Mouse (Mus musculus) midbrain, embryonic 11.5 days (tissue): ENCODE results near the gene Cacna1c. TPM values are rescaled to one million over a fixed set of nuclear protein-coding genes. Genes with fewer than 3 reads are reported as not detected.
A peak's percentile ranks its signal among the peaks of the same experiment; 100 is the strongest.

Experiments
- ATAC-seq: fragments of 200-750 bp; cut with Nextera tagmentation; 2 replicates; pipeline ENCODE4 v1.8.0; 2017; ENCODE audit warnings: moderate TSS enrichment, moderate library complexity; ENCODE audit not compliant: low FRiP score
- DNase-seq: peaks from one replicate; pipeline ENCODE4 v3.0.0; 2015; ENCODE audit warnings: low spot score; ENCODE audit errors: missing footprints
- H3K27ac ChIP-seq: fragments of 300-500 bp; sonication (generic); 2 replicates; pipeline ENCODE4 v1.5.1; 2014; ENCODE audit warnings: low read depth, low read length
- H3K27me3 ChIP-seq: fragments of 300-500 bp; sonication (generic); 2 replicates; pipeline ENCODE4 v1.6.1; 2014; ENCODE audit warnings: mild to moderate bottlenecking, low read length, moderate library complexity, mixed read lengths; ENCODE audit not compliant: control insufficient read depth, insufficient read depth
- H3K36me3 ChIP-seq: fragments of 300-500 bp; sonication (generic); 2 replicates; pipeline ENCODE4 v1.6.1; 2014; ENCODE audit warnings: mild to moderate bottlenecking, low read length, moderate library complexity, mixed read lengths; ENCODE audit not compliant: control insufficient read depth, insufficient read depth
- H3K4me1 ChIP-seq: fragments of 300-500 bp; sonication (generic); 2 replicates; pipeline ENCODE4 v1.6.1; 2014; ENCODE audit warnings: low read length; ENCODE audit not compliant: control insufficient read depth, insufficient read depth
- H3K4me2 ChIP-seq: fragments of 300-500 bp; sonication (generic); 2 replicates; pipeline ENCODE4 v1.6.1; 2014; ENCODE audit warnings: mild to moderate bottlenecking, moderate library complexity
- H3K4me3 ChIP-seq: fragments of 300-500 bp; sonication (generic); 2 replicates; pipeline ENCODE4 v1.5.1; 2014; ENCODE audit warnings: low read depth, low read length
- H3K9ac ChIP-seq: fragments of 300-500 bp; sonication (generic); 2 replicates; pipeline ENCODE4 v1.6.1; 2014; ENCODE audit warnings: low read length
- H3K9me3 ChIP-seq: fragments of 300-500 bp; sonication (generic); 2 replicates; pipeline ENCODE4 v1.6.1; 2016; ENCODE audit warnings: low read length; ENCODE audit not compliant: control insufficient read depth
- WGBS: fragments of 180-500 bp; shearing (Covaris S2); extraction: QIAGEN DNeasy Blood & Tissue Kit; methylation state at CpG from one replicate; pipeline ENCODE4 v1.1.7; 2014; 5-methylcytosine and 5-hydroxymethylcytosine counted together
- polyA plus RNA-seq: library from polyadenylated mRNA; unstranded; fragments of >200 nt; fragmentation: Nextera tagmentation; extraction: Ambion mirVana; gene quantifications from 2 replicates; pipeline ENCODE4 v1.2.1, GENCODE M21; 2014

The Cacna1c gene
- polyA plus RNA-seq, 1 experiment from 2014 or later = 2.1 TPM

GRCm38 (mm10) chr6:119180188-119180587 lies 16.0 kb downstream of the Cacna1c start:
- Histone ChIP-seq H3K4me3 (no peak overlapping the region), H3K27ac (no peak overlapping the region), H3K9ac (no peak overlapping the region), H3K4me1 (peaks cover 20% of the 10 kb centered on the region), H3K9me3 (no peaks in the 10 kb centered on the region), H3K4me2 (no peak overlapping the region), H3K36me3 (no peaks in the 10 kb centered on the region), H3K27me3 (no peaks in the 10 kb centered on the region)
- no peak for DNase-seq
- no peak for ATAC-seq
- 95% methylated on average over 2 of the region's 2 CpGs for WGBS

- no peak overlapping the region; the same call in 1 of the 2 replicates for H3K9ac ChIP-seq
- ATAC-seq = peak; percentile 41; the same call in 1 of the 2 replicates
- H3K4me3 ChIP-seq = no peak overlapping the region
- H3K27ac ChIP-seq = peak overlapping the region; percentile 27; the same call in 1 of the 2 replicates
- WGBS = 54% methylated on average over 8 of the region's 8 CpGs
- H3K9me3 ChIP-seq = no peaks in the 10 kb centered on the region
- peaks cover 17% of the 10 kb centered on the region for H3K4me1 ChIP-seq
- H3K36me3 ChIP-seq = no peaks in the 10 kb centered on the region
- peak overlapping the region; percentile 17 for H3K4me2 ChIP-seq
- peak; percentile 77 for DNase-seq
- no peaks in the 10 kb centered on the region for H3K27me3 ChIP-seq
Observed at GRCm38 (mm10) chr6:119177101-119177500, 19.1 kb downstream of the Cacna1c start.

GRCm38 (mm10) chr6:119176103-119176502 lies 20.1 kb downstream of the Cacna1c start:
- H3K4me2 ChIP-seq = peak overlapping the region; percentile 62
- H3K27ac ChIP-seq = no peak overlapping the region
- peaks cover 17% of the 10 kb centered on the region for H3K4me1 ChIP-seq
- no peaks in the 10 kb centered on the region for H3K9me3 ChIP-seq
- H3K9ac ChIP-seq = peak overlapping the region; percentile 95; the same call in 1 of the 2 replicates
- DNase-seq (peak; percentile 83), ATAC-seq (no peak)
- H3K36me3 ChIP-seq = no peaks in the 10 kb centered on the region
- 77% methylated on average over 7 of the region's 7 CpGs for WGBS
- no peaks in the 10 kb centered on the region for H3K27me3 ChIP-seq
- peak overlapping the region; percentile 88 for H3K4me3 ChIP-seq

- no peaks in the 10 kb centered on the region for H3K9me3 ChIP-seq
- no peaks in the 10 kb centered on the region for H3K27me3 ChIP-seq
- no peaks in the 10 kb centered on the region for H3K36me3 ChIP-seq
- DNase-seq = peak; percentile 99
- peak within 1 kb of the TSS; percentile 84 for H3K27ac ChIP-seq
- peaks cover 17% of the 10 kb centered on the region for H3K4me1 ChIP-seq
- peak within 1 kb of the TSS; percentile 88 for H3K4me3 ChIP-seq
- ATAC-seq = peak; percentile 95
- H3K9ac ChIP-seq = peak within 1 kb of the TSS; percentile 95
- H3K4me2 ChIP-seq = peak within 1 kb of the TSS; percentile 62
- under 1% methylated on average over 65 of the region's 65 CpGs for WGBS
Observed at GRCm38 (mm10) chr6:119175078-119175853, 21.0 kb downstream of the Cacna1c start, which contains the start of gene Dcp1b. Gene Dcp1b (plus strand): TSS chr6:119175253.

DNA sequence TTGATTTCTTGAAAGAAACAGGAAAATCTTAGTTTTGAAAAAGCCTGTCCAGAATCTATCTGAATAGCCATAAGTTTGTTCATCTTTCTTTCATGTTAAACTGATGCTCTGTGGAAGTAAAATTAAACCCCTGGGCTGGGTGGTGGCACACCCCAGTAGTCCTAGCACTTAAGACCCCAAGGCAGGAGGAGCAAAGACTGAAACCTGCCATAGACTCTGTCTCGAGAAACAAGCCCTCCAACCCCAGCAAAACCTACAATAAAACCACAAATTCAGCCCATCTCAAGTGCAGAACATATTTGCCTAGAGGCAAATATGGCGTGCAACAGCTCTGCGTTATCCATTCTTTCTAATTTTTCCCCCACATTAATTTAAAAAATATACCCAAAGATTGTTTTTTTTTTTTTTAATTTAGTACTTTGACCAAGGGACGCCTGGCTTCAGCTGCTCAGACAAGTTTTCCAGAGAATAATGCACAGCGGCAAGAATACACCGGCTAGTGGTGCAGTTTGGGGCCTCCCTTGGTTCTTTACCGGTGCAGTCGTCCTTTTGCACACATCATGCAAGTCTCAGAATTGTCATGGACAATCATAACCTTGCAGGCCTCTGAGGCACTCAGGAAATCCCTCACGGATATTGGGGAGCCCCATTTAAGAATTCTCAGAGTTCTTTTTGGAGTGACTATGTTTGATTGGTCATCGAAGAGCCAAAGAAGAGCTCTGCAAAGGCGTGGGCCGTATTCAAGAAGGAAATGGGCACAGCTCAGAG lies 21.7 kb downstream of the Cacna1c start:
- Histone ChIP-seq H3K9ac (peak overlapping the region; percentile 95; the same call in 1 of the 2 replicates), H3K27me3 (no peaks in the 10 kb centered on the region), H3K4me1 (peaks cover 17% of the 10 kb centered on the region), H3K9me3 (no peaks in the 10 kb centered on the region), H3K36me3 (no peaks in the 10 kb centered on the region), H3K4me3 (peak overlapping the region; percentile 88; the same call in 1 of the 2 replicates), H3K4me2 (peak overlapping the region; percentile 62), H3K27ac (no peak overlapping the region)
- ATAC-seq = no peak; the same call in 1 of the 2 replicates
- peak; percentile 49 for DNase-seq
- WGBS = 53% methylated on average over 12 of the region's 12 CpGs

GRCm38 (mm10) chr6:119165677-119166076 lies 30.5 kb downstream of the Cacna1c start:
- no peak for DNase-seq

GRCm38 (mm10) chr6:119145109-119145508 lies 51.1 kb downstream of the Cacna1c start:
- no peaks in the 10 kb centered on the region for H3K36me3 ChIP-seq
- no peaks in the 10 kb centered on the region for H3K27me3 ChIP-seq
- DNase-seq (no peak), ATAC-seq (no peak)
- no peak overlapping the region for H3K27ac ChIP-seq
- no peak overlapping the region for H3K4me3 ChIP-seq
- no peak overlapping the region for H3K9ac ChIP-seq
- no peaks in the 10 kb centered on the region for H3K9me3 ChIP-seq
- WGBS = 82% methylated on average over 4 of the region's 4 CpGs
- H3K4me1 ChIP-seq = no peaks in the 10 kb centered on the region
- no peak overlapping the region for H3K4me2 ChIP-seq

More at GRCm38 (mm10) chr6:119165677-119166076, 30.5 kb downstream of the Cacna1c start:
- no peak overlapping the region for H3K27ac ChIP-seq
- ATAC-seq = no peak
- no peak overlapping the region for H3K4me2 ChIP-seq
- H3K4me1 ChIP-seq = no peaks in the 10 kb centered on the region
- H3K4me3 ChIP-seq = no peak overlapping the region
- H3K27me3 ChIP-seq = no peaks in the 10 kb centered on the region
- no peak overlapping the region for H3K9ac ChIP-seq
- H3K36me3 ChIP-seq = no peaks in the 10 kb centered on the region
- no peaks in the 10 kb centered on the region for H3K9me3 ChIP-seq

DNA sequence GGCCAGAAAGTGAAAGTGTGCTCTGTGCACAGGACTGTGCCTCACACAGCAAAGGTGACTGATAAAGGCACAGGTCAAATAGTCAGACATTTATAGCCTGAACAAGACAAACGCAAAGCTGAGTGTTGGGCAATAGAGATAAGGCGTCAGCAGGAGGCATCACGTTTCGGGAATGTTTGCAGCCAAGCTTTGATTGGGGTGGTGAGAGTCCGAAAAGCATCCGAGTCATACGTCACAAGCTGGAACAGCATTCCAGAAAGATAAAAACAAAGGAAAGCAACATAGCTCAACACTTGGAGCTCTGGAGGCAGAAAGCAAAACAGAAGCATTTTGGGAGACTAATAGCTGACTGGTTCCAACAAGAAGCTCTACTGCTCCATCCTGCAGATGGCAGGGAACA lies 56.7 kb downstream of the Cacna1c start:
- H3K4me3 ChIP-seq = no peak overlapping the region
- no peaks in the 10 kb centered on the region for H3K36me3 ChIP-seq
- H3K4me2 ChIP-seq = no peak overlapping the region
- ATAC-seq (no peak), DNase-seq (peak; percentile 53)
- H3K9ac ChIP-seq = no peak overlapping the region
- no peaks in the 10 kb centered on the region for H3K4me1 ChIP-seq
- no peak overlapping the region for H3K27ac ChIP-seq
- WGBS = 84% methylated on average over 7 of the region's 7 CpGs
- H3K9me3 ChIP-seq = no peaks in the 10 kb centered on the region
- H3K27me3 ChIP-seq = no peaks in the 10 kb centered on the region

DNA sequence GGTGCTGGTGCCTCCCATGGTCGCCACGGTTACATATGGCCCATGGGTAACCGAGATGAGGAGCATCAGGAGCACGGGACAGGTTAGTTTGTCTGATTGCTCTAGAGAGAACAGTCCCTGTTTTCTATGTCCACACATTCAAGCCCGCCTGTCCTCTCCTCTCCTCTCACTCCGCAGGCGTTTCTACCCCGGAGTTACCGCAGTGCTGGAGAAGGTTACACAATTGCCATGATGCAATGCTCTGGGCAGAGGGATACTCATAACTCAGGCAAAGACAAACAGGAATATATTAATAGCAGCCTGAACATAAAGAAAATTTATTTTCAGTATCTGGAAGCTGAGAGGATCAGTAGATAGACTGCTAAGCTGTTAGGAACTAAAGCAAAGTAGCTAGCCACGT lies 58.5 kb downstream of the Cacna1c start:
- ATAC-seq = no peak
- peak; percentile 47 for DNase-seq
- no peak overlapping the region for H3K4me2 ChIP-seq
- H3K27me3 ChIP-seq = no peaks in the 10 kb centered on the region
- H3K27ac ChIP-seq = no peak overlapping the region
- no peaks in the 10 kb centered on the region for H3K9me3 ChIP-seq
- 93% methylated on average over 10 of the region's 10 CpGs for WGBS
- no peak overlapping the region for H3K4me3 ChIP-seq
- H3K4me1 ChIP-seq = no peaks in the 10 kb centered on the region
- H3K9ac ChIP-seq = no peak overlapping the region
- H3K36me3 ChIP-seq = no peaks in the 10 kb centered on the region
